Mouse (Mus musculus) hindbrain, embryonic 12.5 days (tissue): ENCODE results near the gene Spata18. TPM values are rescaled to one million over a fixed set of nuclear protein-coding genes. Genes with fewer than 3 reads are reported as not detected.

Source experiments
- ATAC-seq: fragments of 200-750 bp; cut with Nextera tagmentation; 2 replicates; pipeline ENCODE4 v1.8.0; 2017; ENCODE audit warnings: moderate TSS enrichment; ENCODE audit not compliant: low FRiP score
- H3K27ac ChIP-seq: fragments of 300-500 bp; sonication (generic); 2 replicates; pipeline ENCODE4 v1.5.1; 2016; ENCODE audit warnings: mild to moderate bottlenecking
- H3K27me3 ChIP-seq: fragments of 300-500 bp; sonication (generic); 2 replicates; pipeline ENCODE4 v1.6.1; 2016; ENCODE audit warnings: mild to moderate bottlenecking
- H3K36me3 ChIP-seq: fragments of 300-500 bp; sonication (generic); 2 replicates; pipeline ENCODE4 v1.6.1; 2016; ENCODE audit warnings: mild to moderate bottlenecking
- H3K4me1 ChIP-seq: fragments of 300-500 bp; sonication (generic); 2 replicates; pipeline ENCODE4 v1.6.1; 2016
- H3K4me2 ChIP-seq: fragments of 300-500 bp; sonication (generic); replicated peaks from 2 replicates; pipeline ENCODE4 v1.6.1; 2016; ENCODE audit warnings: mild to moderate bottlenecking
- H3K4me3 ChIP-seq: fragments of 300-500 bp; sonication (generic); 2 replicates; pipeline ENCODE4 v1.5.1; 2016; ENCODE audit warnings: mild to moderate bottlenecking
- H3K9ac ChIP-seq: fragments of 300-500 bp; sonication (generic); 2 replicates; pipeline ENCODE4 v1.6.1; 2016; ENCODE audit warnings: mild to moderate bottlenecking, moderate library complexity
- H3K9me3 ChIP-seq: fragments of 300-500 bp; sonication (generic); replicated peaks from 2 replicates; pipeline ENCODE4 v1.6.1; 2016; ENCODE audit warnings: mild to moderate bottlenecking
- WGBS: fragments of 180-500 bp; shearing (Covaris S2); methylation state at CpG from one replicate; pipeline ENCODE4 v1.1.7; 2016; 5-methylcytosine and 5-hydroxymethylcytosine counted together
- polyA plus RNA-seq: library from polyadenylated mRNA; unstranded; fragments of >200 nt; fragmentation: Nextera tagmentation; extraction: Ambion mirVana; gene quantifications from 2 replicates; pipeline ENCODE4 v1.2.1, GENCODE M21; 2016

Gene Spata18
- 0.90 and 1.1 TPM in 2 replicates for polyA plus RNA-seq

DNA sequence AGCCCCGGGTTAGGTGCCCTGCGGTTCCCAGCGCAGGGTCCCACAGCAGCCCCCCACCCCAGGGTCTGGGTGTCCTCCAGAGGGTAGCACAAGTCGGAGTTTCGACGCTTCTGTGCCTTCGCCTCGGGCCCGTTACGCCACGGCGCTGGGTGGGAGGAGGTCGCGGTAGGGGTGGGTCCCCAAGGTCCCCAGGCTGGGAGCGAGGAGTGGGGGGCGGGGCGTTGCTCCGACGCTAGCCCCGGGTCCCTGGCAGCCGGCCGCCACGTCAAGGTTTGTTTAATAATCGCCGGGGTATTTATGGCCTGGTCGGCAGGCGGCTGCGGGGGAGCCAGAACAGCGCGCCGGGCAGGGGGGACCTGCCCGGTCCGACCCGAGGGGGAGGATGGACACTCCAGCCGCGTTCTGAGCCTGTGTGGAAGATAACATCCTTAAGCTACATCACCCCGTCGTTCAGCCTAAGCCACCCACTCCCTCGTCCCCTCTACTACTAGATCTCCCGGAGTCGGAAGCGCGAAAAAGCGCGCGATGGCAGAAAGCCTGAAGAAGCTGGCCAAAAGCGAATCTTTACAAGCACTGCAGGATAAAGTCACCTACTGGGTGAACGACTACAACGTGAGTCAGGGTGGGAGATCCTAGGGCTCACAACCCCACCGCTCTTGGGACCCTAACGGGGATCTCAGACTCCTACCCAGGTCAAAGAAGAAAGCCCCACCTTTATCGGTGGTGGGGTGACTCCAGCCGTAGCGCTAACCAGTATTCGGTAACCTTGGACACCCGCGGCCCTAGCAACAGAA lies at the start of gene Spata18:
Gene Spata18, plus strand, starts transcription at position 319 of the 794 bp plus-strand sequence.
- Histone ChIP-seq H3K9ac (peak within 1 kb of the TSS; percentile 48), H3K4me3 (peak within 1 kb of the TSS; percentile 41), H3K9me3 (no peaks in the 10 kb centered on the region), H3K4me1 (peaks cover 32% of the 10 kb centered on the region), H3K27ac (no peak within 1 kb of the TSS), H3K36me3 (no peaks in the 10 kb centered on the region), H3K4me2 (peak within 1 kb of the TSS; percentile 75), H3K27me3 (peaks cover 57% of the 10 kb centered on the region)
- ATAC-seq, result 0 out of 2 replicates have a peak, but pooled peaks have one; percentile 21
- under 1% methylated on average over 57 of the region's 57 CpGs for WGBS

DNA sequence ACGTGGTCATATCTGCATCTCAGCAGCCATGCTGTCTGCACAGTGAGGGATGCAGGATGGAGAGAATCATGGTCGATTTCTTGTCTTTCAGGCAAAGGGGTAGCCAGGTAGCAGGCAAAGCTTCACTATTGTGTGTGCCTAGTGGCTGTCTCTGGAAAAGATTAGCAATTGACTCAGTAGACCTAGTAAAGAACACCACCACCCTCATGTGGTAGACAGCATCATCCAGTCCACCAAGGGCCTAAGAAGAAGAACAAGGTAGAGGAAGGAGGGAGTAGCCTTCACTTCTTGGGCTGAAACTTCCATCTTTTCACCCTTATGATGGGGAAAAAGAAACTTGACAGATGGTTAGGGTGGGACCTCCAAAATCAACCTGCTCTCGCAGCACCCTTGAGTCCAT lies 48.3 kb upstream of the Spata18 start:
- no peak overlapping the region for H3K4me3 ChIP-seq
- no peak overlapping the region for H3K9ac ChIP-seq
- no peaks in the 10 kb centered on the region for H3K36me3 ChIP-seq
- peaks cover 17% of the 10 kb centered on the region for H3K4me1 ChIP-seq
- WGBS, result 80% methylated on average over 3 of the region's 3 CpGs
- no peak overlapping the region for H3K27ac ChIP-seq
- H3K4me2 ChIP-seq, result no peak overlapping the region
- ATAC-seq, result no peak
- peaks cover 11% of the 10 kb centered on the region for H3K9me3 ChIP-seq
- H3K27me3 ChIP-seq, result no peaks in the 10 kb centered on the region

DNA sequence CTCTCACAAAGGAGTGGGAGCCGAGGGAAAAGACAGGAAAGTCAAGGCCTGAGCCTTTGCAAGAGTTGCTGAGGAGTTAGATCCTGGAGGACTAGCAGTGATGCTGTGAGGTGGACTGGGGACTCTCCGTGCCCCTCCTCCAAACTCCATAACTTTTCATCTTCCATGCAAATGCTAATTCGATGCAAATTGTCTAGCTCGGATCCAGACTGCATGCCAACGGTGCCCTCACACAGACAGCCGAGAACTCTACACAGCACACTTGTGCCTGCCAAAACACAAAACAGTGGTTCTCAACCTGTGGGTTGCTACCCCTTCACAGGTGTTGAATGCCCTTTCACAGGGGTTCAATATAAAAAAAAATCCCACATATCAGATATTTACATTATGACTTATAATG lies 46.6 kb upstream of the Spata18 start:
- H3K36me3 ChIP-seq, result no peaks in the 10 kb centered on the region
- H3K4me2 ChIP-seq, result no peak overlapping the region
- 78% methylated on average over 6 of the region's 6 CpGs for WGBS
- no peaks in the 10 kb centered on the region for H3K27me3 ChIP-seq
- H3K27ac ChIP-seq, result no peak overlapping the region
- no peak overlapping the region for H3K4me3 ChIP-seq
- H3K4me1 ChIP-seq, result peaks cover 10% of the 10 kb centered on the region; the same call in 1 of the 2 replicates
- no peak for ATAC-seq
- H3K9me3 ChIP-seq, result peaks cover 11% of the 10 kb centered on the region
- H3K9ac ChIP-seq, result no peak overlapping the region

DNA sequence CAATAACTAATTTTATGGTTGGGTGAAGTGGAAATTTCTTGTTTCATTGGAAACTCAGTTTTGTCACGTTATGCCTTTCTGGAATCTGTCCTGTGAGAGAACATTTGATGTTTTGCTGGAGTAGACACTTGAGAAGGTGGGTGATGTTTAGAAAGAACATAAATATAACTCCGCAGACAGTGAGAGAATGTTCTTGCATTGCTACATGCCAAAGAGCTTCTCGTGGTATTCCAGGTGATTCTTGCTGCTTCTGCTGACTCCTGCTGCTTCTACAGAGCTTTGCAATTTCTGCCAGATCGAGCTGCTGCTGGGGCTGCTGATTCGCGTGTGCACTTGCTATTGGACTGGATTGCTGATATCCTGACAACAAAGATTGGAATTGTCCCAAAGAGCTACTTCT lies 46.2 kb upstream of the Spata18 start:
- Histone ChIP-seq H3K9ac (no peak overlapping the region), H3K36me3 (no peaks in the 10 kb centered on the region), H3K4me1 (peaks cover 8% of the 10 kb centered on the region; the same call in 1 of the 2 replicates), H3K27me3 (no peaks in the 10 kb centered on the region), H3K4me3 (no peak overlapping the region), H3K27ac (no peak overlapping the region), H3K9me3 (peaks cover 14% of the 10 kb centered on the region), H3K4me2 (no peak overlapping the region)
- 84% methylated on average over 6 of the region's 6 CpGs for WGBS
- no peak for ATAC-seq

DNA sequence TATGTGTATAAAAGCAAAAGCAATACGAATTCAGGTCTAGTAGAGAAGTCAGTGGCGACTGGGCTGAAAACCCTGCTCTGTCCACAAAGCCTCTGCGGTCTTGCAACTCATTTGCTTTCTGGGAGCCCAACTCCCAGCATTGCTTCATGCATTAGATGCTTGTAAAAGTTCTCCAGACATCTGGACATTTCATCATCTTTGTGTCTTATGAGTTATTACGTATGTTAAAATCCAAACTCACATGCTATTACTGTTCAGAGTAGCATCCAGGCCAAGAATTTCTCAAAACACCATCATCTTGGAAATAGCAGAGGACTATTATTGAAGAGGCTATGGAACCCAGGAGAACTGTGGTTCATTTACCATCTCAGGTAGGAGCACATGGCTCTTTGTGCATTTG lies 40.1 kb upstream of the Spata18 start:
- Histone ChIP-seq H3K36me3 (no peaks in the 10 kb centered on the region), H3K9me3 (peaks cover 13% of the 10 kb centered on the region), H3K4me1 (no peaks in the 10 kb centered on the region), H3K4me2 (no peak overlapping the region), H3K27ac (no peak overlapping the region), H3K27me3 (no peaks in the 10 kb centered on the region), H3K9ac (no peak overlapping the region), H3K4me3 (no peak overlapping the region)
- 98% methylated on average over 4 of the region's 4 CpGs for WGBS
- no peak for ATAC-seq

DNA sequence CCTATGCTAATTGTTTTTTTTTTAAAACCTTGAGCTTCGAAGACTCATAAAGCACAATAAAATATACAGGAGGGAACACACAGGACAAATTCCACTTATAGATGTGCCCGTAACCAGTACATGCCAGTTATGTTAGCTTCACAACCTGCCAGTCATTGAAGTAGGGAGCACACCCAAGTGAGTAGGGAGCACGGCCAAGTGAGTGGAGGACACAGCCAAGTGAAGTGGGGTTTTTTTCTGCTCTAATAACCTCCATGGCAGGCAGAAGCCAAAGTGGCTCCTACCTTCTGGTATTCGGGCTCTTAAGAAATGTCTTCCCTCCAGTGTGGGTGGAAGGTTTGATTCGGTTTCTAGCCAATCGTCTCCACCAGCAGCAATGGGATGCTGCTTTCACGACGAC lies 37.9 kb upstream of the Spata18 start:
- H3K4me2 ChIP-seq, result no peak overlapping the region
- no peaks in the 10 kb centered on the region for H3K36me3 ChIP-seq
- WGBS, result 92% methylated on average over 8 of the region's 8 CpGs
- no peaks in the 10 kb centered on the region for H3K4me1 ChIP-seq
- no peak for ATAC-seq
- no peaks in the 10 kb centered on the region for H3K27me3 ChIP-seq
- peaks cover 5% of the 10 kb centered on the region; the same call in 1 of the 2 replicates for H3K9me3 ChIP-seq
- no peak overlapping the region for H3K4me3 ChIP-seq
- H3K27ac ChIP-seq, result no peak overlapping the region
- H3K9ac ChIP-seq, result no peak overlapping the region

DNA sequence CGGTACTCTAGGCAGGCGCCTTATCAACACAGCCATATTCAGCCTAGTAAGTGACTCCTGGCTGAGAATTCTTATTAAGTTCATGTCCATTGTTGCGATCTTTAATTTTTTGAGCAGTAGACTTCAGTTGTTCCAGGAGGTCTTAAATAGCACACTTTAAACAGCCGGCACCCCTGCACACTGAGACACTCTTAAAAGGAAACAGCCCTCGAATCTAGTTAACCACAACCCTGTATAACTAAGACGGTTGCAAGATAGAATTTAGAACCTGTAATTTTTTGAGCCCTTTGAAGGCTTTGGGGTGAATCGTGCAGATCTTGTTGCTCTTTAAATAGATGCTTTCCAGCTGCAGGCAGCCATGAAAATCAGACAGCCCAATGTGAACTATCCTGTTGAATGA lies 36.0 kb upstream of the Spata18 start:
- no peak overlapping the region for H3K27ac ChIP-seq
- no peaks in the 10 kb centered on the region for H3K27me3 ChIP-seq
- H3K4me3 ChIP-seq, result no peak overlapping the region
- no peaks in the 10 kb centered on the region for H3K9me3 ChIP-seq
- WGBS, result 85% methylated on average over 7 of the region's 7 CpGs
- no peak overlapping the region for H3K9ac ChIP-seq
- no peak for ATAC-seq
- no peaks in the 10 kb centered on the region for H3K4me1 ChIP-seq
- no peaks in the 10 kb centered on the region for H3K36me3 ChIP-seq
- no peak overlapping the region for H3K4me2 ChIP-seq

DNA sequence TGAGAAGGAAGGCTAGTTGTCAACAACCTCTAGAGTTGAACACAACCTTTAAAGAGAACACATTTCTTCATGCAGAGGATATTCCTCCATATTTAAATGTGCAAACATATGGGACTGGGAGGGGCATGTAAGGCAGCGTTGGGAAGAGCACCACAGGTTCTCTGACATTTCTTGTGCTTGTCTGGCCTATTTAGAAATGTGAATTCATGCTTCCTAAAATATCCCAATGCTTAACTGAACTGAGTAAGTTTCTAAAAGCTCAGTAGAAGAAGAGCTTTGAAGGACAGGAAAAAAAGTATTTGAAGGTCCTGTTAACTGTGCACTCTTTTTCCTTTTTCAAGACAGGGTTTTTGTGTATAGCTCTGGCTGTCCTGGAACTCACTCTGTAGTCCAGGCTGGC lies 32.2 kb upstream of the Spata18 start:
- ATAC-seq, result no peak
- Histone ChIP-seq H3K4me1 (no peaks in the 10 kb centered on the region), H3K27me3 (no peaks in the 10 kb centered on the region), H3K9me3 (no peaks in the 10 kb centered on the region), H3K4me2 (no peak overlapping the region), H3K27ac (no peak overlapping the region), H3K9ac (no peak overlapping the region), H3K36me3 (no peaks in the 10 kb centered on the region), H3K4me3 (no peak overlapping the region)
- 80% methylated on average over 1 of the region's 1 CpGs for WGBS

DNA sequence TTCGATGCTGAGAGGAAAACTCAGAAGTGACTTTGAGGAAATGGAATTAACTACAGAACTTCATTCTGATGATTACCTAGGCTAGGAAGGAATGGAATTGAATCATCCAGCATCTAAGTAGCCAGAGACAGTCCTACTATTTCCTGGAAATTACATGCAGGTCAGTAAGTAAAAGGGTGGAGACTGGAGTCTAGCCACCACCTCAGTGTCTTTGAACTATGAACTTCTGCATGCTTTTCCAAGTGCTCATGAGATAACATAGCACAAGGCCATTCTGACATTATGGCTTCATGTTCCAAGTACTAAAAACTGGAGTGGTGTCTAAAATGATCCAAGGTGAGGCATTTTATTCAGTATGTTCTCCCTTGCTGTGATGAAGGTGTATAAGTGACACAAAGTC lies 25.7 kb upstream of the Spata18 start:
- ATAC-seq, result no peak
- Histone ChIP-seq H3K36me3 (no peaks in the 10 kb centered on the region), H3K27ac (no peak overlapping the region), H3K27me3 (no peaks in the 10 kb centered on the region; the same call in 1 of the 2 replicates), H3K4me2 (no peak overlapping the region), H3K4me3 (no peak overlapping the region), H3K9ac (no peak overlapping the region), H3K9me3 (no peaks in the 10 kb centered on the region), H3K4me1 (no peaks in the 10 kb centered on the region)
- WGBS, result 74% methylated on average over 1 of the region's 1 CpGs

DNA sequence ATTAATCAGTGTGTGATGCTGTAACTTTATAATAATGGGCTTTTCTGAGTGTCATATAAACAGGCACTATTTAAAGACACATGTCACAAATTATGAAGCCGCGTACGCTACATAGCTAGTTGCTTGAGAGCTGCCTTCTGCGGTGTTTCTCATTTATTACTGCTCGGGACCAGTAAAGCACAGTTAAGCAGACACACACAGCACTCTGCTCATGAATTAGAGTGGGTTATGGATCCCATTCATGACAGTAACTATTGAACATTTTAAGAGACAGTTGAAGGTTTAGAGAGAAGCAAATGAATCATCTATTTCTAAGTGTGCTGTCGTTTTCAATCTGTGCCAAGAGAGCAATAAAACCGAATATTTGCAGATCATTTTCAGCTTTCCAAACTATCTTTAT lies 24.3 kb upstream of the Spata18 start:
- H3K4me1 ChIP-seq, result peaks cover 9% of the 10 kb centered on the region
- no peak overlapping the region for H3K9ac ChIP-seq
- no peak overlapping the region for H3K4me3 ChIP-seq
- no peak overlapping the region for H3K4me2 ChIP-seq
- ATAC-seq, result no peak
- H3K36me3 ChIP-seq, result no peaks in the 10 kb centered on the region
- H3K9me3 ChIP-seq, result no peaks in the 10 kb centered on the region
- no peaks in the 10 kb centered on the region; the same call in 1 of the 2 replicates for H3K27me3 ChIP-seq
- 93% methylated on average over 7 of the region's 7 CpGs for WGBS
- H3K27ac ChIP-seq, result no peak overlapping the region

DNA sequence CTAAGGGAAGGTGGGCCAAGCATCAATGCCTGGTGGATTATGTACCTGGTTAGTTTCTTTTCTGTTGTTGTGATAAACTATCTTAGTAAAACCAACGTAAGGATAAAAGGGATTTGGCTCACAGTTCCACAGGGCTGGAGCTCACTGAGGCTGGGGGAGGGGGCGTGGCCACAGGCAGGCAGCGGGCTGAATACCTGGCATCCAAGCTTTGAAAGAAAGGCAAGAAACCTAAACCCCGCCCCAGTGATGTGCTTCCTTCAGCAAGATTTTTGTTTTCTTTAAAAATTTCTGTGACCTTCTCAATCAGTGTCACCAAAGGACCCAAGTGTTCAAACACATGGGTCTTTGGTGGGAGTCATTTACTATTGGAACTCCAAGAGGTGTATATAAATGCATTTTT lies 23.6 kb upstream of the Spata18 start:
- H3K27ac ChIP-seq, result no peak overlapping the region
- 49% methylated on average over 4 of the region's 4 CpGs for WGBS

DNA sequence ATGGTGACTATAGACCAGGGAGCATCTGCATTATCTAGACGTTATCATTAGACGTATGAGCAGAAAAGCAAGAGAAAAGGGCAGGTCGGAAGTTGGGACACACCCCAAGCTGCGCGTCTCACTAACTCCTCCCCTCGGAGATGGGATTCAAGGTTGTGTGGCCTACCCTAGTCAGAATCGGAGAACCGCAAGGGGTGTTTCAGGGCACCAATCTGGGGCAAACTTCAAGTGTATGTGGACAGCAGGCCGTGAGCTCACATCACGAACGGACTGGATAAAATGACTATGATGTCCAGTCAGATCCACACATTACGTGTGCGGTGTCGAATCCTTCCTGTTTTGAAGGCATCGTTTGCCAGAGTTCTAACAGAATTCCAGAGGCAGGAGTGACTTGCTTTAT lies 23.2 kb upstream of the Spata18 start:
- 76% methylated on average over 15 of the region's 15 CpGs for WGBS
- no peak for ATAC-seq
- H3K36me3 ChIP-seq, result no peaks in the 10 kb centered on the region
- H3K9me3 ChIP-seq, result no peaks in the 10 kb centered on the region
- peaks cover 9% of the 10 kb centered on the region for H3K4me1 ChIP-seq
- H3K4me3 ChIP-seq, result no peak overlapping the region
- H3K4me2 ChIP-seq, result no peak overlapping the region
- H3K27ac ChIP-seq, result no peak overlapping the region
- H3K27me3 ChIP-seq, result no peaks in the 10 kb centered on the region; the same call in 1 of the 2 replicates
- no peak overlapping the region for H3K9ac ChIP-seq

More for the DNA sequence above, 23.6 kb upstream of the Spata18 start:
- Histone ChIP-seq H3K9me3 (no peaks in the 10 kb centered on the region), H3K36me3 (no peaks in the 10 kb centered on the region), H3K27me3 (no peaks in the 10 kb centered on the region; the same call in 1 of the 2 replicates), H3K4me2 (no peak overlapping the region), H3K4me1 (peaks cover 9% of the 10 kb centered on the region), H3K4me3 (no peak overlapping the region), H3K9ac (no peak overlapping the region)
- ATAC-seq, result no peak

DNA sequence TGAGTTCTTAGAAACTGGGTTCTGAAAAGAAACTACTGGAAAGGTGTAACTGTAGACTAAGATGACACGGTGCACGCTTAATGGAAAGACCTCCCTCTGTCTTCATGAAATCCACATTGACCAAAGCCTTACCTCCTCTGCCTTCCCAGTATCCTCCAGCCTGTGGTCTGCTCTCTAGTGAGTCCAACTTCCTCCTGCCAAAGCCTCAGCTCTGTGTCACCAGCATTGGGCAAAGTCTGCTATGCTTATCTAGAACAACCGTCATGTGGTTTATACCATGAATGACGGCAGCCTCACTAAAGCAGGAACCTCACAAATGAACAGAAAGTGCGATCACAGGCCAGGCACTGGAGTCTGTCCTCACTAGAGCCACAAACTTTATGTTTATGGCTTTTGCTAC lies 21.0 kb upstream of the Spata18 start:
- 88% methylated on average over 5 of the region's 5 CpGs for WGBS
- no peak overlapping the region for H3K9ac ChIP-seq

More for the DNA sequence above, 21.0 kb upstream of the Spata18 start:
- ATAC-seq, result no peak
- Histone ChIP-seq H3K27ac (no peak overlapping the region), H3K4me2 (no peak overlapping the region), H3K4me3 (no peak overlapping the region), H3K4me1 (peaks cover 9% of the 10 kb centered on the region), H3K27me3 (no peaks in the 10 kb centered on the region; the same call in 1 of the 2 replicates), H3K36me3 (peaks cover 15% of the 10 kb centered on the region), H3K9me3 (0 out of 2 replicates have a peak, but pooled peaks cover 4% of the 10 kb centered on the region)
